Mouse (Mus musculus) limb, embryonic 15.5 days (tissue): ENCODE data around the gene Chn2. TPM values are rescaled to one million over a fixed set of nuclear protein-coding genes. Genes with fewer than 3 reads are reported as not detected.

Experiments
- ATAC-seq: fragments of 200-750 bp; cut with Nextera tagmentation; 2 replicates; pipeline ENCODE4 v1.8.0; 2017; ENCODE audit warnings: low read depth, moderate TSS enrichment; ENCODE audit not compliant: insufficient number of reproducible peaks, low FRiP score, low TSS enrichment
- H3K27ac ChIP-seq: fragments of 300-500 bp; sonication (generic); 2 replicates; pipeline ENCODE4 v1.5.1; 2015; ENCODE audit warnings: moderate library complexity, mild to moderate bottlenecking, inconsistent platforms
- H3K27me3 ChIP-seq: fragments of 300-500 bp; sonication (generic); 2 replicates; pipeline ENCODE4 v1.6.1; 2015; ENCODE audit warnings: inconsistent platforms
- H3K36me3 ChIP-seq: fragments of 300-500 bp; sonication (generic); 2 replicates; pipeline ENCODE4 v1.6.1; 2015; ENCODE audit warnings: inconsistent platforms
- H3K4me1 ChIP-seq: fragments of 300-500 bp; sonication (generic); 2 replicates; pipeline ENCODE4 v1.6.1; 2015; ENCODE audit warnings: inconsistent platforms
- H3K4me2 ChIP-seq: fragments of 300-500 bp; sonication (generic); 2 replicates; pipeline ENCODE4 v1.6.1; 2015; ENCODE audit warnings: mild to moderate bottlenecking, inconsistent platforms
- H3K4me3 ChIP-seq: fragments of 300-500 bp; sonication (generic); 2 replicates; pipeline ENCODE4 v1.5.1; 2015; ENCODE audit warnings: mild to moderate bottlenecking, inconsistent platforms
- H3K9ac ChIP-seq: fragments of 300-500 bp; sonication (generic); 2 replicates; pipeline ENCODE4 v1.6.1; 2015; ENCODE audit warnings: inconsistent platforms
- H3K9me3 ChIP-seq: fragments of 300-500 bp; sonication (generic); 2 replicates; pipeline ENCODE4 v1.6.1; 2016; ENCODE audit warnings: inconsistent platforms
- WGBS: fragments of 180-500 bp; shearing (Covaris S2); methylation state at CpG from one replicate; pipeline ENCODE4 v1.1.7; 2015; 5-methylcytosine and 5-hydroxymethylcytosine counted together
- polyA plus RNA-seq: library from polyadenylated mRNA; unstranded; fragments of >200 nt; fragmentation: Nextera tagmentation; extraction: Ambion mirVana; gene quantifications from 2 replicates; pipeline ENCODE4 v1.2.1, GENCODE M21; 2015

Gene Chn2
- polyA plus RNA-seq, 1 experiment from 2014 or later = 10.9 TPM

GRCm38 (mm10) chr6:54329598-54329997, 290.2 kb downstream of the Chn2 start:
- Histone ChIP-seq H3K36me3 (no peaks in the 10 kb centered on the region), H3K4me2 (no peak overlapping the region), H3K4me1 (peaks cover 34% of the 10 kb centered on the region), H3K9ac (no peak overlapping the region), H3K9me3 (no peaks in the 10 kb centered on the region), H3K27ac (no peak overlapping the region), H3K27me3 (peaks cover 56% of the 10 kb centered on the region), H3K4me3 (no peak overlapping the region)
- no peak for ATAC-seq
- 85% methylated on average over 3 of the region's 3 CpGs for WGBS

GRCm38 (mm10) chr6:54330166-54330565, 290.8 kb downstream of the Chn2 start:
- no peak overlapping the region for H3K27ac ChIP-seq
- no peak for ATAC-seq
- H3K9me3 ChIP-seq = no peaks in the 10 kb centered on the region
- peaks cover 34% of the 10 kb centered on the region for H3K4me1 ChIP-seq
- no peaks in the 10 kb centered on the region for H3K36me3 ChIP-seq
- no peak overlapping the region for H3K4me3 ChIP-seq
- WGBS = 86% methylated on average over 10 of the region's 10 CpGs
- H3K27me3 ChIP-seq = peaks cover 50% of the 10 kb centered on the region
- no peak overlapping the region for H3K4me2 ChIP-seq
- no peak overlapping the region for H3K9ac ChIP-seq

DNA sequence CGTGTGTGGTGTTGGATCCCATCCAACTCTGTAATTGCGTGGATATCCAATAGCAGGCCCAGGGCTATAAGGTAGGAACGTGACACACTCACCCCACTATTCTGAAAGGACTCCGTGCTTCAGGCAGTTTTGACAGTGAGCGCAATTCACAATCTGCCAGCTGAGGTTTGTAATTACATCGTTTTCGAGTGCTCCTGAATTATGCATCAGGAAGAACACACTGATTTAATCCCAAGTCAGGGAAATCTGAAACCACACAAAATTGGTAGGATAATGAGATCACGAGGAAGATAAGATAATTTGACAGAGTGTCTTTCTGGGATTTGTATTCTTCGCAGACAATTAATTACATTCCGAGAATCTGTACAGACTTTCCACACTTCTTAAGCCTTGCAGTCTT, 292.4 kb downstream of the Chn2 start:
- Histone ChIP-seq H3K9ac (no peak overlapping the region), H3K4me1 (peaks cover 28% of the 10 kb centered on the region), H3K4me2 (no peak overlapping the region), H3K9me3 (no peaks in the 10 kb centered on the region), H3K27me3 (peaks cover 47% of the 10 kb centered on the region), H3K4me3 (no peak overlapping the region), H3K36me3 (no peaks in the 10 kb centered on the region), H3K27ac (no peak overlapping the region)
- ATAC-seq = no peak
- 29% methylated on average over 10 of the region's 10 CpGs for WGBS

GRCm38 (mm10) chr6:54332203-54332602, 292.8 kb downstream of the Chn2 start:
- peaks cover 43% of the 10 kb centered on the region for H3K27me3 ChIP-seq
- H3K4me3 ChIP-seq = no peak overlapping the region
- H3K27ac ChIP-seq = no peak overlapping the region
- H3K36me3 ChIP-seq = no peaks in the 10 kb centered on the region
- H3K9me3 ChIP-seq = no peaks in the 10 kb centered on the region
- H3K9ac ChIP-seq = no peak overlapping the region
- no peak overlapping the region for H3K4me2 ChIP-seq
- 28% methylated on average over 8 of the region's 8 CpGs for WGBS
- no peak for ATAC-seq
- peaks cover 24% of the 10 kb centered on the region for H3K4me1 ChIP-seq

DNA sequence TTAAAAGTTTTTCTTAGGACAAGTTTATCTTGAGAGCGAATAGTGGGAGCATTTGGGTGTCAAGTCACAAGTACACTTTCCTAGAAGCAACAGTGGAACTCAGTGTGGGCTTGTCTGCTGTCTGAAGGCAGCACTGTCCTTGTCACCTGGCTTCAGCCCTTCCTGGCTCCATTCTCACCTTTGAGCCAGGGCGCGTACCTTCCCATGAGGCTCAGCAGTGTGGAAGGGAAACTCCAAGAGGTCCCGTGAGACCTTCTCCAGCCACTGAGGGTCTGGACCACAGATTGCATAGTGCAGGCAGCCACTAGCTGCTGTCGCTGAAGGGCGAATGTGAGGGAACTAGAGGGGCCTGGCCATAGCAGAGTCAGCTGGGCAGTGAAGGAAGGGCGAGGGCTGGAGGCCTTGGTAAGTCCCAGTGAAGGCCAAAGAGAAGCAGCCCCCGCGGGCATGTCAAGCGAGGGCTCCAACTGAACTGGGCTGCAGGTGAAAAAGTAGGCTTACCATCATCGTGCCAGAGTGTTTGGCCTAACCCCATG, 293.8 kb downstream of the Chn2 start:
- Histone ChIP-seq H3K9me3 (no peaks in the 10 kb centered on the region), H3K27me3 (peaks cover 33% of the 10 kb centered on the region), H3K27ac (no peak overlapping the region), H3K4me3 (no peak overlapping the region), H3K4me1 (peaks cover 14% of the 10 kb centered on the region; the same call in 1 of the 2 replicates), H3K4me2 (no peak overlapping the region), H3K9ac (no peak overlapping the region), H3K36me3 (no peaks in the 10 kb centered on the region)
- 57% methylated on average over 11 of the region's 11 CpGs for WGBS
- ATAC-seq = no peak

GRCm38 (mm10) chr6:54333652-54334396, 294.5 kb downstream of the Chn2 start:
- H3K9ac ChIP-seq = no peak overlapping the region
- no peak overlapping the region for H3K4me2 ChIP-seq
- no peak for ATAC-seq
- peaks cover 13% of the 10 kb centered on the region; the same call in 1 of the 2 replicates for H3K4me1 ChIP-seq
- H3K36me3 ChIP-seq = no peaks in the 10 kb centered on the region
- H3K4me3 ChIP-seq = no peak overlapping the region
- H3K27me3 ChIP-seq = peaks cover 26% of the 10 kb centered on the region
- no peak overlapping the region for H3K27ac ChIP-seq
- WGBS = 21% methylated on average over 9 of the region's 9 CpGs
- no peaks in the 10 kb centered on the region for H3K9me3 ChIP-seq

GRCm38 (mm10) chr6:54337321-54337720, 298.0 kb downstream of the Chn2 start:
- Histone ChIP-seq H3K4me2 (no peak overlapping the region), H3K27me3 (peaks cover 13% of the 10 kb centered on the region; the same call in 1 of the 2 replicates), H3K9me3 (no peaks in the 10 kb centered on the region), H3K36me3 (no peaks in the 10 kb centered on the region), H3K9ac (no peak overlapping the region), H3K27ac (no peak overlapping the region), H3K4me1 (peaks cover 11% of the 10 kb centered on the region; the same call in 1 of the 2 replicates), H3K4me3 (no peak overlapping the region)
- WGBS = 57% methylated on average over 6 of the region's 6 CpGs
- no peak for ATAC-seq

- ATAC-seq = no peak
- no peak overlapping the region for H3K9ac ChIP-seq
- H3K4me2 ChIP-seq = no peak overlapping the region
- H3K27ac ChIP-seq = no peak overlapping the region
- 0 out of 2 replicates have a peak, but pooled peaks cover 4% of the 10 kb centered on the region for H3K27me3 ChIP-seq
- H3K4me1 ChIP-seq = no peaks in the 10 kb centered on the region
- whole genome bisulfite sequencing = 87% methylated on average over 5 of the region's 5 CpGs
- H3K4me3 ChIP-seq = no peak overlapping the region
- no peaks in the 10 kb centered on the region for H3K36me3 ChIP-seq
- H3K9me3 ChIP-seq = no peaks in the 10 kb centered on the region
Observed at GRCm38 (mm10) chr6:54341133-54341532, 301.8 kb downstream of the Chn2 start.

GRCm38 (mm10) chr6:54342223-54342622, 302.9 kb downstream of the Chn2 start:
- no peak for ATAC-seq

More at GRCm38 (mm10) chr6:54342223-54342622, 302.9 kb downstream of the Chn2 start:
- 88% methylated on average over 10 of the region's 10 CpGs for WGBS
- no peak overlapping the region for H3K27ac ChIP-seq
- H3K4me3 ChIP-seq = no peak overlapping the region
- H3K27me3 ChIP-seq = no peaks in the 10 kb centered on the region
- no peaks in the 10 kb centered on the region for H3K36me3 ChIP-seq
- H3K4me2 ChIP-seq = no peak overlapping the region
- no peaks in the 10 kb centered on the region for H3K4me1 ChIP-seq
- no peak overlapping the region for H3K9ac ChIP-seq
- no peaks in the 10 kb centered on the region for H3K9me3 ChIP-seq

Other genes starting within 250 kb of the Chn2 start
- 61.0 and 71.2 TPM in 2 replicates for gene Tril, start 218.7 kb upstream of the Chn2 start, polyA plus RNA-seq
- gene Cpvl, start 60.9 kb upstream of the Chn2 start, polyA plus RNA-seq = 0.19 and 0.41 TPM in 2 replicates